Mouse (Mus musculus): Measurements from ENCODE around the gene Reg3b.

DNA sequence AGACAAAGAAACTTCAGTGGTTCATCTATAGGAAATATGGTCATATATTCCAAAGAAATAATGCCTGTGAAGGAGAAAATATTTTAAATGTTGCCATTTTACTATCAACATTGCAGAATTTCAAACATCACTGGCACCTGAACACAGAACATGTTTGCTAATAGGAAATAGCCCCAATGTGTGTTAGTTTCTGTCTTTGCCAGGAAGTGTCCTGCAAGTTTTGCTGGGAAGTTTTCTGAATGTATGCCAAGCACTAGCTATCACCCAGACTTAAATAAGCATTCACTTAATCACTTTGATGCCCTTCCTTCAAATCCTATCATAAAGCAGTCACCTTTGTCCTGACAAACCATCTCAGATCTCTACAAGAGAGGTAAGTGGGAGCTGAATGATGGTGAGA lies 10.0 kb downstream of the Reg3b start, which contains the start of gene Reg3a:
- TF ChIP-seq CTCF (conservative IDR thresholded peaks at IDR 0.05; ENCODE audit: low read length) = no peak
- no peak for TF ChIP-seq NANOG (IDR thresholded peaks at IDR 0.05; ENCODE audit: borderline replicate concordance, low read length)
